Mouse (Mus musculus) heart, adult 2 months (tissue): ENCODE data around the gene Tango6. TPM values are rescaled to one million over a fixed set of nuclear protein-coding genes. Genes with fewer than 3 reads are reported as not detected.

Experiments used
- DNase-seq, 2 experiments: peaks; one replicate each; pipeline ENCODE4 v3.0.0; 2021
- H3K27ac ChIP-seq: fragments of 200-600 bp; 2 replicates; pipeline ENCODE4 v1.8.1; 2022
- H3K27me3 ChIP-seq: fragments of 200-500 bp; 2 replicates; pipeline ENCODE4 v1.6.1; 2012; ENCODE audit warnings: mild to moderate bottlenecking, low read length, inconsistent platforms, mixed read lengths; ENCODE audit not compliant: control insufficient read depth, insufficient read depth
- H3K36me3 ChIP-seq: fragments of 200-500 bp; 2 replicates; pipeline ENCODE4 v1.6.1; 2012; ENCODE audit warnings: low read length, inconsistent platforms; ENCODE audit not compliant: control insufficient read depth, insufficient read depth
- H3K4me1 ChIP-seq: fragments of 200-500 bp; 2 replicates; pipeline ENCODE4 v1.6.1; 2011; ENCODE audit warnings: low read length; ENCODE audit not compliant: control insufficient read depth, insufficient read depth
- H3K4me3 ChIP-seq: fragments of 200-600 bp; 2 replicates; pipeline ENCODE4 v1.8.1; 2022
- H3K79me2 ChIP-seq: fragments of 200-500 bp; replicated peaks from 2 replicates; pipeline ENCODE4 v1.6.1; 2012; ENCODE audit warnings: mild to moderate bottlenecking, inconsistent platforms, low read length, moderate library complexity, mixed read lengths; ENCODE audit not compliant: control insufficient read depth, insufficient read depth
- H3K9ac ChIP-seq: fragments of 200-500 bp; 2 replicates; pipeline ENCODE4 v1.6.1; 2012; ENCODE audit warnings: low read depth, mild to moderate bottlenecking, control low read depth, inconsistent platforms, low read length, mixed read lengths
- CTCF ChIP-seq: fragments of 200-600 bp; IDR thresholded peaks from 2 replicates; pipeline ENCODE4 v1.8.1; 2022; ENCODE audit warnings: antibody characterized with exemption, mild to moderate bottlenecking, moderate library complexity
- EP300 ChIP-seq: fragments of 200-500 bp; IDR thresholded peaks from 2 replicates; pipeline ENCODE4 v1.6.1; 2011; ENCODE audit warnings: low read depth, low read length, control low read depth; ENCODE audit not compliant: insufficient read depth
- POLR2A ChIP-seq: fragments of 200-500 bp; IDR thresholded peaks from 2 replicates; pipeline ENCODE4 v1.6.1; 2011; ENCODE audit warnings: mild to moderate bottlenecking, low read depth, low read length, control low read depth; ENCODE audit not compliant: insufficient read depth
- WGBS: fragments of 180-500 bp; shearing (Covaris S2); methylation state at CpG from one replicate; pipeline ENCODE4 v1.1.7; 2018; 5-methylcytosine and 5-hydroxymethylcytosine counted together
- intact Hi-C: fragments of 180-260 bp; cut with DNase I; formaldehyde crosslinking; loops from one replicate; pipeline ENCODE4 v1.15.1; 2025
- polyA plus RNA-seq: library from polyadenylated mRNA; depleted of rRNA; stranded (reverse); fragments of >200 nt; gene quantifications from 2 replicates; pipeline ENCODE4 v1.2.3, GENCODE M21; 2012; rRNA removed
- total RNA-seq, 2 experiments: library from RNA; stranded (reverse); gene quantifications; 2 replicates each; pipeline ENCODE4 v1.2.3; 2021

Tango6 gene
- total and polyA plus RNA-seq, 3 experiments = 5.2 to 10.5 (median 10.2) TPM

DNA sequence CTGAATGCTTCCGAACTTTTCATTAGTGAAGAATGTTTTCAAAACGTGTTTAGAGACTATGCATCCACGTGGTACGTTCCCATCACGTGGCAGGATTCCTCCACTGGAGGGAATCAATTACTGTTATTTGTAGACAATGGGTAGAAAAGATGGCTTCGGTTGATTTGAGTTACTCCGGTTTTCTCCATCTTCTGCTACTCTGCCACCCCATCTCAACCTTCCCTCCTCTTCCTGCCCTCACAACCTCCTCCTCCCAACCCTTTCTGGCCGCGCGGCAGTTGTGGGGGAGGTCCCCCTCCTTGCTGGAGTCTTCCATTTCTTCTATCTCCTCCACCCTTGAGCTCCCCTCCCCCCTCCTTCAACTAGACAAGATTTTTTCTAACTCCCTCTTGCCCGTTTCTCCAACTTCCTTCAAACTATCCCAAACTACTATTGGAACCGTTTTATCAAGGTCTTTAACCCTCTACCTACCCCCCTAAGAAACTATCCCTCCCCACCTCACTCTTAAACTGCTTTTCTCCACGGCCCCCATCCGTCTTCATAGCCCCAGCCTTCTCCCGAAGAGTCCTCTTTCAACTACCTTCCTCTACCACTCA, 209.4 kb downstream of the Tango6 start:
- peaks cover 7% of the 10 kb centered on the region for H3K4me1 ChIP-seq
- WGBS = 1% methylated on average over 15 of the region's 15 CpGs
- H3K36me3 ChIP-seq = peaks cover 12% of the 10 kb centered on the region
- peak overlapping the region; percentile 92 for H3K4me3 ChIP-seq
- intact Hi-C loops = no loop called here
- H3K27me3 ChIP-seq = no peaks in the 10 kb centered on the region
- peak overlapping the region; percentile 91 for H3K27ac ChIP-seq
- H3K79me2 ChIP-seq = peaks cover 7% of the 10 kb centered on the region
- DNase-seq = peak in 1 of 2 experiments; percentile 32
- TF ChIP-seq CTCF = no peak
- TF ChIP-seq POLR2A = no peak
- no peak for TF ChIP-seq EP300
- H3K9ac ChIP-seq = peak overlapping the region; percentile 97

GRCm38 (mm10) chr8:106892806-106893451, 210.1 kb downstream of the Tango6 start:
- intact Hi-C loops = no loop called here
- Histone ChIP-seq H3K27ac (peak overlapping the region; percentile 91), H3K4me1 (peaks cover 6% of the 10 kb centered on the region), H3K9ac (peak overlapping the region; percentile 97), H3K79me2 (peaks cover 7% of the 10 kb centered on the region), H3K36me3 (peaks cover 9% of the 10 kb centered on the region), H3K4me3 (peak overlapping the region; percentile 92), H3K27me3 (no peaks in the 10 kb centered on the region)
- 1% methylated on average over 50 of the region's 57 CpGs for WGBS
- no peak for DNase-seq
- no peak for TF ChIP-seq CTCF
- TF ChIP-seq EP300 = no peak
- no peak for TF ChIP-seq POLR2A

DNA sequence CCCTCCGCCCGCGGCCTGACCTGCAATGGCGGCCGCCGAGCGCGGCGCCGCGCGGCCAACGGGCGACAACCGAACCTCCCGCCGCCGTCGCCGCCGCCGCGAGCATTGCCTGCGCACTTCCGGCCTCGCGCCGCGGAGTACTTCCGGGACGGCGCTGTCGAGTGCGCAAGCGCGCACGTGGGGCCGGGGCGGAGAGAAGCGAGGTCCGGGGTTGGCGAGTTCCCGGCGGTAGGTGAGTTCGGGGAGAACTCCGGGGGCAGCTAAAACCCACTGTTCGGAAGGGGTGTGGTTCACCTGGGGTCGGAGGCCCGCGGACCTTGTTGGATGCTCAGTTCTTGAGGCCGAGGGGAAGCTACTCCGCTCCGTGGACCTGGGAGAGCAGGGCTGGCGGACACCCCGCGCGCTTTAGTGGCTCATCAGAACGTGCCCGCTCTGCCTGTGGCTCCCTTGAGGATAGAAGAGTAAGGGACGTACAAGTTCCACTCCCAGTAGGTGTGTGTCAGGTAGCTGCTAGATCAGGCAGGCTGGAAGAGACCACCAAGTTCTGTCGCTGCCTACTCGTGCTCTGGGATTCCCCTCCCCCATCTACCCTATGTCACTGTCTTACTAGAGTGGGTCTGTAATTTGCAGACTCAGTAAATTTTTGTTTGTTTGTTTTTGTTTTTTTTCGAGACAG, 210.8 kb downstream of the Tango6 start, which contains the start of gene Utp4:
Gene Utp4, plus strand, starts transcription at position 156 of the 676 bp plus-strand sequence.
- DNase-seq = peak; percentile 93
- intact Hi-C loops = no loop called here
- Histone ChIP-seq H3K4me3 (peak within 1 kb of the TSS; percentile 92), H3K36me3 (peaks cover 7% of the 10 kb centered on the region), H3K9ac (peak within 1 kb of the TSS; percentile 97), H3K79me2 (peaks cover 7% of the 10 kb centered on the region), H3K4me1 (peaks cover 4% of the 10 kb centered on the region), H3K27me3 (no peaks in the 10 kb centered on the region), H3K27ac (peak within 1 kb of the TSS; percentile 91)
- WGBS = under 1% methylated on average over 63 of the region's 63 CpGs
- TF ChIP-seq EP300 (no peak), CTCF (0 out of 2 replicates have a peak, but pooled peaks have one; percentile 3), POLR2A (peak; percentile 70)

DNA sequence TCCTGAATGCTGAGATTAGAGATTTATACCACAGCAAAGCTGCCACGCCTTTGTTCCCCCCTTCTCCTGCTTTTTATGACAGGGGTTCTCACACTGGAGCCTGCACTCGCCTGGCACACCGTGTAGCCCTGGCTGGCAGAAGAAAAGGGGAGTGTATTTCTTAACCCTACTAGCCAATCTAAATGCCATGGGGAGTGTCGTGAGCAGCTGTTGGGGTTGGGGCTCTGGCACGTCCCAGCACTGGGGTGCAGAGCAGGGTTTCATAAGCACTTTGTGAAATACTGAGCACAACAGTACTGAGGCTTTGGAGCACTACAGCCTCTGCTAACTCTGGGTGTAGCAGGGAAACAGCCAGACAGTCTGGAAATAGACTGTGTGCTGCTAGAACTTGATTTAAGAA, 216.6 kb downstream of the Tango6 start:
- DNase-seq = no peak
- H3K9ac ChIP-seq = no peak overlapping the region
- H3K4me3 ChIP-seq = no peak overlapping the region
- peaks cover 6% of the 10 kb centered on the region for H3K36me3 ChIP-seq
- no peak for TF ChIP-seq CTCF
- TF ChIP-seq EP300 = no peak
- no peak for TF ChIP-seq POLR2A
- no peaks in the 10 kb centered on the region for H3K27me3 ChIP-seq
- intact Hi-C loops = no loop called here
- 91% methylated on average over 5 of the region's 5 CpGs for WGBS
- H3K4me1 ChIP-seq = peaks cover 4% of the 10 kb centered on the region
- H3K79me2 ChIP-seq = no peaks in the 10 kb centered on the region
- no peak overlapping the region for H3K27ac ChIP-seq

Other genes with a start within 250 kb of the Tango6 start
- not detected for gene 6030452D12Rik, start 182.5 kb upstream of the Tango6 start, total RNA-seq
- gene 6030452D12Rik, start 182.5 kb upstream of the Tango6 start, polyA plus RNA-seq = not detected in 2 replicates
- gene Cdh3, start 172.2 kb upstream of the Tango6 start, total RNA-seq = 1 to 10 TPM in 1 of 2 experiments, under 1 TPM in 1; 0.91 to 1.1 TPM
- gene Cdh3, start 172.2 kb upstream of the Tango6 start, polyA plus RNA-seq = 1.2 and 1.4 TPM in 2 replicates
- 100 to 1,000 TPM; 109 to 123 TPM for gene Gm10073, start 109.6 kb upstream of the Tango6 start, total RNA-seq
- gene Gm10073, start 109.6 kb upstream of the Tango6 start, polyA plus RNA-seq = 31.2 and 34.2 TPM in 2 replicates
- gene Cdh1, start 79.7 kb upstream of the Tango6 start, total RNA-seq = not detected
- 0.09 and 2.4 TPM in 2 replicates for gene Cdh1, start 79.7 kb upstream of the Tango6 start, polyA plus RNA-seq
- under 1 TPM; 0.66 to 0.70 TPM for gene Has3, start 187.2 kb downstream of the Tango6 start, total RNA-seq
- 1.1 and 3.7 TPM in 2 replicates for gene Has3, start 187.2 kb downstream of the Tango6 start, polyA plus RNA-seq
- 10 to 100 TPM; 21.3 to 22.3 TPM for gene Utp4, start 210.6 kb downstream of the Tango6 start, total RNA-seq
- 17.8 and 25.2 TPM in 2 replicates for gene Utp4, start 210.6 kb downstream of the Tango6 start, polyA plus RNA-seq